ENCODE assay signal across 8 mouse cellular contexts in genomic region chr11:101176933-101177773, GRCm38 (mm10). TPM values are rescaled to one million over a fixed set of nuclear protein-coding genes. Genes with fewer than 3 reads are reported as not detected.
A peak's percentile ranks its signal among the peaks of the same experiment; 100 is the strongest.
DNase-seq lines count a peak whose midpoint lies in the region; ATAC-seq lines count a peak whose summit lies in the region.

No protein-coding gene starts in this region.

- H3K4me2 ChIP-seq in heart, embryonic 14.5 days (ENCODE audit: low read length) = peak overlapping the region; percentile 98
- H3K4me2 ChIP-seq in lung, embryonic 15.5 days = peak overlapping the region; percentile 53; the same call in 1 of the 2 replicates

- H3K4me3 ChIP-seq in heart, embryonic 14.5 days (ENCODE audit: control insufficient read depth in 1 of 2, insufficient read depth in 1 of 2, low read depth in 1 of 2, low read length in 2 of 2) = no peak overlapping the region
- H3K4me3 ChIP-seq in lung, embryonic 15.5 days = peak overlapping the region; percentile 5; the same call in 1 of the 2 replicates

- peaks cover 27 to 42% of the 10 kb centered on the region in 2 experiments for H3K4me1 ChIP-seq in heart, embryonic 14.5 days (ENCODE audit: control insufficient read depth in 2 of 2, insufficient read depth in 2 of 2, low read length in 2 of 2)
- peaks cover 48% of the 10 kb centered on the region for H3K4me1 ChIP-seq in lung, embryonic 15.5 days

- peak; percentile 80 for DNase-seq in right cerebral cortex, adult 18-20 months
- DNase-seq in right cerebral cortex, postnatal 36 days (ENCODE audit: low spot score in 2 of 2) = no peak
- DNase-seq in cerebellum, postnatal 14 days = peak; percentile 94 to 97
- DNase-seq in kidney, postnatal 4 days = peak; percentile 79 to 82
- DNase-seq in retina, postnatal 1 day = peak; percentile 80
- no peak for DNase-seq in ovary, postnatal 10 days (ENCODE audit: low spot score)

- H3K9ac ChIP-seq in heart, embryonic 14.5 days (ENCODE audit: low read length) = no peak overlapping the region
- no peak overlapping the region for H3K9ac ChIP-seq in lung, embryonic 15.5 days

- no peaks in the 10 kb centered on the region for H3K36me3 ChIP-seq in heart, embryonic 14.5 days (ENCODE audit: control insufficient read depth, insufficient read depth, low read length)
- no peaks in the 10 kb centered on the region for H3K36me3 ChIP-seq in lung, embryonic 15.5 days

- 31% methylated on average over 22 of the region's 22 CpGs for whole genome bisulfite sequencing in heart, embryonic 14.5 days
- WGBS in lung, embryonic 15.5 days = 29% methylated on average over 22 of the region's 22 CpGs

- H3K9me3 ChIP-seq in heart, embryonic 14.5 days (ENCODE audit: control insufficient read depth, low read length) = no peaks in the 10 kb centered on the region
- no peaks in the 10 kb centered on the region for H3K9me3 ChIP-seq in lung, embryonic 15.5 days

- no peak overlapping the region for H3K27ac ChIP-seq in heart, embryonic 14.5 days (replicated peaks in 1 of 2; ENCODE audit: control insufficient read depth in 1 of 2, insufficient read depth in 1 of 2, low read depth in 2 of 2, low read length in 2 of 2)
- H3K27ac ChIP-seq in lung, embryonic 15.5 days = no peak overlapping the region

- peaks cover 22% of the 10 kb centered on the region for H3K27me3 ChIP-seq in heart, embryonic 14.5 days (ENCODE audit: control insufficient read depth, insufficient read depth, low read length)
- H3K27me3 ChIP-seq in lung, embryonic 15.5 days = peaks cover 49% of the 10 kb centered on the region

- ATAC-seq in heart, embryonic 14.5 days (ENCODE audit: insufficient number of reproducible peaks, insufficient read depth, low FRiP score, low read depth) = no peak
- ATAC-seq in lung, embryonic 15.5 days (ENCODE audit: borderline replicate concordance, extremely low read depth, low FRiP score, low TSS enrichment) = no peak

RNA-seq across cellular contexts. Expression of gene Ccr10, which starts 1.9 kb away (rescaled TPM):
- polyA plus RNA-seq in heart, embryonic 14.5 days (2014; fragmentation: Nextera tagmentation; extraction: Ambion mirVana) = 0.30 TPM in 1 of 2 replicates, not detected in the other
- polyA plus RNA-seq in lung, embryonic 15.5 days (2015; fragmentation: Nextera tagmentation; extraction: Ambion mirVana) = 0.24 and 0.55 TPM in 2 replicates

RNA-seq across cellular contexts. Expression of gene Plekhh3, which starts 6.0 kb away (rescaled TPM):
- polyA plus RNA-seq in heart, embryonic 14.5 days (2014; fragmentation: Nextera tagmentation; extraction: Ambion mirVana) = 11.3 and 12.8 TPM in 2 replicates
- polyA plus RNA-seq in lung, embryonic 15.5 days (2015; fragmentation: Nextera tagmentation; extraction: Ambion mirVana) = 19.8 and 19.9 TPM in 2 replicates

RNA-seq across cellular contexts. Expression of gene Cntnap1, which starts 6.8 kb away (rescaled TPM):
- polyA plus RNA-seq in heart, embryonic 14.5 days (2014; fragmentation: Nextera tagmentation; extraction: Ambion mirVana) = 0.69 and 1.1 TPM in 2 replicates
- 1.1 and 1.4 TPM in 2 replicates for polyA plus RNA-seq in lung, embryonic 15.5 days (2015; fragmentation: Nextera tagmentation; extraction: Ambion mirVana)

RNA-seq across cellular contexts. Expression of gene Tubg2, which starts 21.4 kb away (rescaled TPM):
- polyA plus RNA-seq in heart, embryonic 14.5 days (2014; fragmentation: Nextera tagmentation; extraction: Ambion mirVana) = 4.1 and 4.4 TPM in 2 replicates
- 3.5 and 3.6 TPM in 2 replicates for polyA plus RNA-seq in lung, embryonic 15.5 days (2015; fragmentation: Nextera tagmentation; extraction: Ambion mirVana)

RNA-seq across cellular contexts. Expression of gene Ezh1, which starts 49.1 kb away (rescaled TPM):
- polyA plus RNA-seq in heart, embryonic 14.5 days (2014; fragmentation: Nextera tagmentation; extraction: Ambion mirVana) = 13.6 and 16.6 TPM in 2 replicates
- 16.2 and 19.2 TPM in 2 replicates for polyA plus RNA-seq in lung, embryonic 15.5 days (2015; fragmentation: Nextera tagmentation; extraction: Ambion mirVana)

Comparison
In these comparisons a context has a peak if more than half of its experiments do, and no peak if none do; other contexts are left out.
1. DNase-seq: peak in right cerebral cortex, adult 18-20 months (single experiment), cerebellum, postnatal 14 days (2 of 2), kidney, postnatal 4 days (2 of 2) and retina, postnatal 1 day (single experiment); none in right cerebral cortex, postnatal 36 days (0 of 2) and ovary, postnatal 10 days (single experiment).